Mouse (Mus musculus) limb, embryonic 14.5 days (tissue): Measurements from ENCODE around the gene Cbr2. TPM values are rescaled to one million over a fixed set of nuclear protein-coding genes. Genes with fewer than 3 reads are reported as not detected.
"Not testable (repeated sequence)": the region's sequence is repeated elsewhere in the genome, so short reads cannot be mapped to it uniquely, and the experiment has no call there.

Experiments
- ATAC-seq: fragments of 200-750 bp; cut with Nextera tagmentation; 2 replicates; pipeline ENCODE4 v1.8.0; 2017; ENCODE audit warnings: low read depth, moderate number of reproducible peaks, moderate TSS enrichment; ENCODE audit not compliant: low FRiP score
- DNase-seq: peaks from one replicate; pipeline ENCODE4 v3.0.0-alpha.2; 2015; ENCODE audit warnings: low spot score
- H3K27ac ChIP-seq: fragments of 300-500 bp; sonication (generic); replicated peaks from 2 replicates; pipeline ENCODE4 v1.5.1; 2014; ENCODE audit warnings: low read depth, mild to moderate bottlenecking, low read length, moderate library complexity, mixed read lengths
- H3K27me3 ChIP-seq: fragments of 300-500 bp; sonication (generic); 2 replicates; pipeline ENCODE4 v1.6.1; 2014; ENCODE audit warnings: low read length, mixed read lengths; ENCODE audit not compliant: control insufficient read depth, insufficient read depth
- H3K36me3 ChIP-seq: fragments of 300-500 bp; sonication (generic); 2 replicates; pipeline ENCODE4 v1.6.1; 2014; ENCODE audit warnings: mild to moderate bottlenecking, low read length, moderate library complexity, mixed read lengths; ENCODE audit not compliant: control insufficient read depth, insufficient read depth
- H3K4me1 ChIP-seq: fragments of 300-500 bp; sonication (generic); 2 replicates; pipeline ENCODE4 v1.6.1; 2014; ENCODE audit warnings: antibody characterized with exemption, low read length, mixed read lengths; ENCODE audit not compliant: control insufficient read depth, insufficient read depth
- H3K4me2 ChIP-seq: fragments of 300-500 bp; sonication (generic); replicated peaks from 2 replicates; pipeline ENCODE4 v1.6.1; 2014; ENCODE audit warnings: low read depth, mild to moderate bottlenecking, low read length, moderate library complexity; ENCODE audit not compliant: severe bottlenecking
- H3K4me3 ChIP-seq: fragments of 300-500 bp; sonication (generic); replicated peaks from 2 replicates; pipeline ENCODE4 v1.5.1; 2014; ENCODE audit warnings: low read length
- H3K9ac ChIP-seq: fragments of 300-500 bp; sonication (generic); 2 replicates; pipeline ENCODE4 v1.6.1; 2014; ENCODE audit warnings: mild to moderate bottlenecking, low read depth, low read length, moderate library complexity; ENCODE audit not compliant: severe bottlenecking
- H3K9me3 ChIP-seq: fragments of 300-500 bp; sonication (generic); 2 replicates; pipeline ENCODE4 v1.6.1; 2016; ENCODE audit warnings: low read length; ENCODE audit not compliant: control insufficient read depth
- POLR2A ChIP-seq: fragments of 200-500 bp; IDR thresholded peaks from 2 replicates; pipeline ENCODE4 v1.8.0; 2012; ENCODE audit warnings: inconsistent platforms, mild to moderate bottlenecking, moderate library complexity, borderline replicate concordance; ENCODE audit not compliant: insufficient read depth, insufficient read length; ENCODE audit errors: extremely low read depth
- WGBS: fragments of 180-500 bp; shearing (Covaris S2); extraction: QIAGEN DNeasy Blood & Tissue Kit; methylation state at CpG from one replicate; pipeline ENCODE4 v1.1.7; 2014; 5-methylcytosine and 5-hydroxymethylcytosine counted together
- polyA plus RNA-seq, 2 experiments: library from polyadenylated mRNA; depleted of rRNA in 1 of 2; stranded (reverse) in 1 of 2; unstranded in 1 of 2; fragments of >200 nt; fragmentation: Nextera tagmentation in 1 of 2; extraction: Ambion mirVana in 1 of 2; gene quantifications; 2 replicates each; pipeline versions ENCODE4 v1.2.1 to v1.2.3; 2012 to 2014

The Cbr2 gene
- 11.9 and 19.6 TPM in 2 replicates for polyA plus RNA-seq (2012; rRNA removed)
- polyA plus RNA-seq (2014; fragmentation: Nextera tagmentation; extraction: Ambion mirVana) = 7.3 and 10.8 TPM in 2 replicates

DNA sequence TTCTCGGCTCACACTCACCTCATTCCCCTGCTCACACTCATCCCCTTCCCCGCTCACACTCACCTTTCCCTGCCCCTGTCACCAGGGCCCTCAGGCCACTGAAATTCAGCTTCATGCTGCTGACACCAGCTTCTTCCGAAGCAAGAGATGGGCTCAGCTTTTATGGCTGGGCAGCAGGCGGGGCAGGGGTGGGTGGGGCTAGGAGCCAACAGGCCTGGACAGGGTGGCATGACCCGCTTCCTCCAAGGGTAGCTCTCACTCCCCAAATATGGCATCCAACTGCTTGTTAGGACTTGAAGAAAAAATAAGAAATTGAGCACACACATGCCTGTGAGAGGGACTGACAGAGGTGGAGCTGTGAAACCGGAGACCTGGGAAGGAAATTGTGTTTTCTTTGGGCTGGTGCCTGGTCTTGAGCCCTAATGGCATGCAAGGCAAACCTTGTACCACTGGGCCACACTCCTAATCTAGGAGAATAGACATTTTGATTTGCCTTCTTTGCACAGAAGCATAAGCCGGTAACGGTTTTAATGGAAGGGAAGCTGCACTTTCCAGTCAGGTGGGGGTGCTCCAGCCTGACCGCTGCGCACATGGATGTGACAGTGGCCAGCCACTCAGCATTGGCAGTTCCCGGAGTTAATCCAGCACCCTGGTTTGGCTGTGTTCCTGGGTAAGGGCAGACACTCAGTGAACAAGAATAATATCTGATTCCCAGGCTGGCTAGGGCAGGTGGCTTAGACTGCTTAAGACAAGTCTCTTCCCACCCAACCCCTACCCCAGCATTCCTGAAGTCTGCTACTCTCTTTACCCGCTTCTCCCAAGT lies at the start of gene Cbr2:
Gene Cbr2, minus strand, starts transcription at position 257 of the 823 bp plus-strand sequence.
- H3K9me3 ChIP-seq = no peaks in the 10 kb centered on the region
- DNase-seq = peak; percentile 69
- 0 out of 2 replicates have a peak within 1 kb of the TSS, but pooled peaks have one; percentile 5 for H3K4me2 ChIP-seq
- no peak within 1 kb of the TSS for H3K9ac ChIP-seq
- H3K27ac ChIP-seq = peak within 1 kb of the TSS; percentile 52; the same call in 1 of the 2 replicates
- H3K4me1 ChIP-seq = peaks cover 9% of the 10 kb centered on the region; the same call in 1 of the 2 replicates
- WGBS = 55% methylated on average over 12 of the region's 12 CpGs
- peak; percentile 24; the same call in 1 of the 2 replicates for ATAC-seq
- no peaks in the 10 kb centered on the region for H3K36me3 ChIP-seq
- no peak for TF ChIP-seq POLR2A
- no peak within 1 kb of the TSS for H3K4me3 ChIP-seq
- H3K27me3 ChIP-seq = no peaks in the 10 kb centered on the region

DNA sequence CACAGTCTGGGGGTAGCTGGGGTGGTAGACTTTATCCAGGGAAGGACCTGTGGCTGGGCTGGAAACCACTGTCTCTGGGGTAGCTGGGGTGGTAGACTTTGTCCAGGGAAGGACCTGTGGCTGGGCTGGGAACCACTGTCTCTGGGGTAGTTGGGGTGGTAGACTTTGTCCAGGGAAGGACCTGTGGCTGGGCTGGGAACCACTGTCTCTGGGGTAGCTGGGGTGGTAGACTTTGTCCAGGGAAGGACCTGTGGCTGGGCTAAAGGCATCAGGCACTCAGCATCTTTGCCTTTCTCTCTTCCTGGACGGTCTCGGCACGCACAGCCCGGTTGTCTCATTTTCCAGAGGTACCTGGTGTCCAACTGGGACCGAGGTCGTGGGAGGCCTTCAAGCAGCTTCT lies 49.4 kb upstream of the Cbr2 start:
- H3K27ac ChIP-seq, H3K27me3 ChIP-seq, ATAC-seq, DNase-seq, H3K4me2 ChIP-seq, H3K9me3 ChIP-seq, H3K4me3 ChIP-seq, H3K9ac ChIP-seq: not testable (repeated sequence)
- Histone ChIP-seq H3K36me3 (peaks cover 28% of the 10 kb centered on the region), H3K4me1 (peaks cover 14% of the 10 kb centered on the region)
- WGBS = 97% methylated on average over 6 of the region's 6 CpGs

DNA sequence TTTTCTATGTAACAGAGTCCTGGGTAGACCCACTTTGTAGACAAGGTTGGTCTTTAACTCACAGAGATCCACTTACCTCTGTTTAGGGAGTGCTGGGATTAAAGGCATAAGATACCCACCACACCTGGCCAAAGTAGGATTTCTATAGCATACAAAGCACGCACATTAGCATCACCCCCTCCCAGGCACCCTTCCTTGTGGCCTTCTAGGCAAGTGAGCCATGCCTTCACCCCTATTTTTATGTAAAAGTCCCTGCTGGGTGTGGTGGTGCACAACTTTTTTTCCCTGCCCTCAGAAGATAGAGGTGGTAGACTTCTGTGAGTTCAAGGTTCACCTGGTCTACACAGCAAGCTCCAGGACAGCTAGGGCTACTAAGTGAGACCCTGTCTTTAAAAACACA lies 48.0 kb upstream of the Cbr2 start:
- Histone ChIP-seq H3K9ac (no peak overlapping the region), H3K27ac (no peak overlapping the region), H3K4me2 (no peak overlapping the region), H3K4me1 (peaks cover 9% of the 10 kb centered on the region), H3K4me3 (no peak overlapping the region), H3K36me3 (peaks cover 20% of the 10 kb centered on the region), H3K27me3 (no peaks in the 10 kb centered on the region), H3K9me3 (no peaks in the 10 kb centered on the region)
- DNase-seq (no peak), ATAC-seq (no peak)
- WGBS = 95% methylated on average over 1 of the region's 1 CpGs
- TF ChIP-seq POLR2A = no peak

DNA sequence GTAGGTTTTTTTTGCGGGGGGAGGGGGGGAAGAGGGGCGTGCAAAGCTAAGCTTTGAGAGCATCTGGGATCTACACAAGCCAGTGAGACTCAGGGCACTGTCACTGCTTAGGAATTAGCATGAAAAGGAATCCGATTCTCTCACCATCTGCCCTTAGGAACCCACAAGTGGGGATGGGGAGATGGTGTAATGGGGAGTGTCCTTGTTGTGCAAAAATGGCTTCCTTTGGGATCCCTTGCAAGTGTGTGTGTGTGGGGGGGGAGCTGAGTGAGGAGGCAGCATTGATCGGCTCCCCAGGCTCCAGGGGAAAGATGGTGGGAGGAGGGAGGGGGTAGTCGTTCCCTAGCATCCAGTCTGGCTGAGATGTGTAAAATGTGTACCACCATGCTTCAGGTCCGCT lies 45.2 kb upstream of the Cbr2 start:
- TF ChIP-seq POLR2A = no peak
- no peaks in the 10 kb centered on the region for H3K9me3 ChIP-seq
- no peak overlapping the region for H3K4me2 ChIP-seq
- no peak overlapping the region for H3K4me3 ChIP-seq
- H3K27me3 ChIP-seq = no peaks in the 10 kb centered on the region
- WGBS = 33% methylated on average over 6 of the region's 6 CpGs
- no peak overlapping the region for H3K27ac ChIP-seq
- H3K4me1 ChIP-seq = no peaks in the 10 kb centered on the region
- peaks cover 17% of the 10 kb centered on the region for H3K36me3 ChIP-seq
- ATAC-seq = no peak
- no peak overlapping the region for H3K9ac ChIP-seq
- DNase-seq = no peak

DNA sequence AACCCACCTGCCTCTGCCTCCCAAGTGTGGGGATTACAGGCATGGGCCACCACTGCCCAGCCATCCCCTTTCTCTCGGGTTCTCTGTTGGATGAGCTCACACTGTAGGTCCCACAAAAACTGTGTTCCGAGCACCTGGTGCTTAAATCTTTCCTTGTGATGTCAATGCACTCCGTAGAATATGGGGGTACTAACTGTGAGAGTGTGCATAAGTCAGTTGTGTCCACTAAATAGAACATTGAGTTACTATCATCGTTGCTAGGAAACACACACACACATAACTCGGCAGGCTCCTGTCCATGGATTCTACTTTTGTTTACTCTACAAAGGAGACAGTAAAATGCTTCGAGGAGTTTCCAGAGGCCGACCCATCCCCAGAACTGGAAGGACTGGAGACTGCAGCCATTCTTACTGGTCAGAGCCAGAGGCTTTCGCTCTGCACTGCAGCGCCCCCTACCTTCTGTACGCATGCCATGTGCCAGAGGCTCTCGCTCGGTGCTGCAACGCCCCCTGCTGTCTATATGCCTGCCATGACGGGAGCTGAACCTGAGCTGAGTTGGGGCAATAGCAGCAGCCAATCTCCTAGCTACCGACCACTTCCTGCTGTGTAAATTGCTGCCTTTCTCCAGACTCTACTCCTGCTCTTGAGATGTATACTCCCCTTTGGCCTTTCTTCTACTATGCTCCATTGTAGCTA lies 44.0 kb upstream of the Cbr2 start:
- no peak overlapping the region for H3K4me2 ChIP-seq
- H3K4me3 ChIP-seq = no peak overlapping the region
- H3K9ac ChIP-seq = no peak overlapping the region
- peak; percentile 57; the same call in 1 of the 2 replicates for TF ChIP-seq POLR2A
- no peak overlapping the region for H3K27ac ChIP-seq
- 27% methylated on average over 15 of the region's 15 CpGs for WGBS
- DNase-seq (peak; percentile 90), ATAC-seq (peak; percentile 79)
- H3K4me1 ChIP-seq = no peaks in the 10 kb centered on the region
- no peaks in the 10 kb centered on the region for H3K9me3 ChIP-seq
- H3K36me3 ChIP-seq = peaks cover 10% of the 10 kb centered on the region; the same call in 1 of the 2 replicates
- no peaks in the 10 kb centered on the region for H3K27me3 ChIP-seq
